Mouse (Mus musculus) adrenal gland, adult 8-10 months (tissue): Measurements from ENCODE around the gene Taar4. TPM values are rescaled to one million over a fixed set of nuclear protein-coding genes. Genes with fewer than 3 reads are reported as not detected.

ENCODE experiments used
- DNase-seq: peaks from one replicate; pipeline ENCODE4 v3.0.0; 2022
- total RNA-seq, 4 experiments: library from RNA; stranded (reverse); gene quantifications; 2 replicates each; pipeline ENCODE4 v1.2.4; 2022

The Taar4 gene
- total RNA-seq, 4 experiments from 2014 or later: not detected

- DNase-seq: no peak
These were observed 47.8 kb downstream of the Taar4 start for GRCm38 (mm10) chr10:24008143-24008542.

Other genes starting within 250 kb of the Taar4 start
- gene Rps12, start 173.2 kb upstream of the Taar4 start, total RNA-seq: 100 to 1,000 TPM; 283 to 619 (median 405) TPM
- gene Slc18b1, start 163.5 kb upstream of the Taar4 start, total RNA-seq: 10 to 100 TPM; 31.3 to 54.2 (median 44.7) TPM
- gene Vnn3, start 109.0 kb upstream of the Taar4 start, total RNA-seq: 10 to 100 TPM in 2 of 4 experiments, 1 to 10 TPM in 1, under 1 TPM in 1; 0.74 to 37.9 (median 12.2) TPM
- gene Vnn1, start 65.8 kb upstream of the Taar4 start, total RNA-seq: 10 to 100 TPM; 29.6 to 37.3 (median 32.2) TPM
- gene Taar1, start 40.1 kb upstream of the Taar4 start, total RNA-seq: not detected
- not detected for gene Taar2, start 21.9 kb upstream of the Taar4 start, total RNA-seq
- gene Taar3, start 10.9 kb upstream of the Taar4 start, total RNA-seq: not detected
- not detected for gene Taar5, start 10.2 kb downstream of the Taar4 start, total RNA-seq
- gene Taar6, start 25.2 kb downstream of the Taar4 start, total RNA-seq: not detected
- gene Taar7a, start 33.0 kb downstream of the Taar4 start, total RNA-seq: not detected
- not detected for gene Taar7b, start 39.4 kb downstream of the Taar4 start, total RNA-seq
- gene Taar7d, start 66.7 kb downstream of the Taar4 start, total RNA-seq: not detected
- not detected for gene Taar7e, start 77.1 kb downstream of the Taar4 start, total RNA-seq
- gene Taar7f, start 89.0 kb downstream of the Taar4 start, total RNA-seq: not detected
- not detected for gene Taar8a, start 116.0 kb downstream of the Taar4 start, total RNA-seq
- gene Taar8b, start 131.8 kb downstream of the Taar4 start, total RNA-seq: not detected
- gene Taar8c, start 141.4 kb downstream of the Taar4 start, total RNA-seq: not detected
- not detected for gene Taar9, start 149.0 kb downstream of the Taar4 start, total RNA-seq
- 100 to 1,000 TPM; 142 to 198 (median 186) TPM for gene Stx7, start 188.8 kb downstream of the Taar4 start, total RNA-seq